Mouse (Mus musculus): ENCODE results near the gene Larp1b.

Gene Larp1b

DNA sequence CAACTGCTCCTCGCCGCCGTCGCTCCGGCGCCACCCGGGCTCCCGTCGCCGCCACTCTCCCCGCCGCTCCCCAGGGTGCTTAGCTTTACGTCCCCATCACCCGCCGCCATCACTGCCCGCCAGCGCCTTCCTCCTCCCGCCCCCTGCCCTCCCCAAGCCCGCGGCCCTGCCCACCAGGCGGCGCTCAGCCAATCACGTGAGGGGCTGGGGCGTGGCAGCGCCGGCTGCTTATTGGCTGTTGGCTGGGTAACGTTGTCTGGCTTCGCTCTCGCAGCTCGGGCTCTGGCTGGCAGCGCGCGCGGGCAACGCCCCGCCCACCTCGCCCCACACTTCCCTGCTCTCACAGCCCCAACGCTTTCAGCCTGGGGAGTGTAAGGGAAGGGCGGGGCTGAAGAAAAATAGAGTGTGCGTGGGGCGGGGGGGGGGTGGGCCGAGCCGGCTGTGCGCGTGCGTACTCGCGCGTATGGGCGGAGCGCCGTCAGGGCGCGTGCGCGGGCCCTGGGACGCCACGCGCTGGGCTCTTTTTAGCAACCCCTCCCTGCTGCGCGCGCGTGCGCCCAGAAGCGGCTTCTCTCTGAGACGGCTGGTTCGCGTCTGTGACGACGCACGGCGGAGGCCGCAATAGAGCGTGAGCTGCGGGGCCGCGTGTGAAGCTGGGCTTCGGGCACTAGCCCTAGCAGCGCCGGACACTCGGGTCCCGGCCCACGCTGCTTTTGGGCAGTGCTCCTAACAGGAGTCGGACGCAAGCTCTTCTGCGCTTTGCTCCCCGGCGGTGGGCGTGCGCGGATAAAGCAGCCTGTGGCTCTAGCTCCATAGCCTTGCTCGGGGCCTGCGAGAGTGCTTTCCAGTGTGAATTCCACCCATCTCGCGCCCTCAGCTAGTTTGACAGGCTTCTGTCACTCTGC is 133.5 kb downstream of the Larp1b start, which contains the start of gene Pgrmc2:
Pgrmc2 (minus strand) TSS at position 162 of the 905 bp plus-strand sequence.
- peak; percentile 92 for DNase-seq (ENCODE audit: low read depth, low spot score)

GRCm38 (mm10) chr3:41083790-41084112 is 134.1 kb downstream of the Larp1b start:
- DNase-seq (ENCODE audit: low read depth, low spot score) = no peak

DNA sequence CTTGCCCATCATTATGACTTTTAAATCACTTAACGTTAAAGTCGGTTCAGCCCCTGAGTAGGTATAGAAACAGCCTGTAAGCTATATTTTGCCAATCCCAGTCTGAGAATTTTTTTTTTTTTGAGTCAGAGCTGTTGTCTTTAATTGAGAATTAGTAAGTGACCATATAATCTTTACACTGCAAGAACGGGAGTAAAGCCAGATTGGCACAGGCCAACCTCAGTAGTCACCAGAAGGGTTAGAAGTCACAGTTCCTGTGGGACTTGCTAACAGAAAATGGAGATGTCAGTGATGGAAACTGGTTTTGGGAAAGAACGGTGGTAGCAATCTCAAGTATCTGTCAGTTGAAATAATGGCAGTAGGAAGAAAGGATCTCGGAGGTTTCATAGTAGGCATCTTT is 134.8 kb downstream of the Larp1b start:
- DNase-seq (ENCODE audit: low read depth, low spot score) = no peak

DNA sequence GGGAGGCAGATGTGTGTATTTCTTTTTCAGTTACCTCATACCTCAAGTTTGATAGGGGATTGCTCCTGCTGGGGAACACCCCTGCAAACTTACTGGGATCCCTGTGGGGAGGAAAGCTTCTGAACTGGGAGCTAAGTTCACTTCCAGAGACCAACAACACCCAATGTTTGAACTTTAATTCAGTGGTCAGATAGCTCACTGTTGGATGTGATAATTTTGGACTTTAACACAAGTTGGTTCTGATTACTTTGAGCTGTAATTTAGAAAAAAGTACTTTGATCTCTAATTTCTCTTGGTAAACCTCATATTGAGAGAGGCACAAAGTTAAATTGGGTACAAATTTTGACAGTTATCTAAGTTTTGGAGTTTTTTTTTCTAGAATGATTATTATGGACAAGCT is 137.4 kb downstream of the Larp1b start:
- no peak for DNase-seq (ENCODE audit: low read depth, low spot score)

Data from WW6 (cell line).